Mouse (Mus musculus): ENCODE results near the gene Pusl1. TPM values are rescaled to one million over a fixed set of nuclear protein-coding genes. Genes with fewer than 3 reads are reported as not detected.
A peak's percentile ranks its signal among the peaks of the same experiment; 100 is the strongest.

Gene Pusl1
- polyA plus RNA-seq, 1 experiment from 2014 or later = 48.3 TPM

GRCm38 (mm10) chr4:155892438-155893211 lies 1.0 kb upstream of the Pusl1 start:
- H3K4me3 ChIP-seq (ENCODE audit: low read depth, low read length) = peak overlapping the region; percentile 95
- H3K27me3 ChIP-seq (replicated peaks; ENCODE audit: control insufficient read depth, insufficient read depth, low read length) = no peaks in the 10 kb centered on the region
- no peaks in the 10 kb centered on the region for H3K9me3 ChIP-seq (ENCODE audit: control insufficient read depth, low read length)
- H3K4me2 ChIP-seq (ENCODE audit: low read depth, low read length) = peak overlapping the region; percentile 97
- ATAC-seq (ENCODE audit: low read depth) = peak; percentile 16
- WGBS = 5% methylated on average over 36 of the region's 37 CpGs
- H3K27ac ChIP-seq (replicated peaks; ENCODE audit: low read depth, low read length) = peak overlapping the region; percentile 94
- peak; percentile 29 for DNase-seq (ENCODE audit: low spot score)
- H3K9ac ChIP-seq (ENCODE audit: low read depth, low read length) = peak overlapping the region; percentile 86
- H3K4me1 ChIP-seq (ENCODE audit: control insufficient read depth, insufficient read depth, low read length) = peaks cover 32% of the 10 kb centered on the region
- H3K36me3 ChIP-seq (ENCODE audit: control insufficient read depth, insufficient read depth, low read length) = peaks cover 34% of the 10 kb centered on the region

- DNase-seq (ENCODE audit: low spot score) = peak; percentile 91
- Histone ChIP-seq H3K4me2 (ENCODE audit: low read depth, low read length) (peak overlapping the region; percentile 97), H3K4me1 (ENCODE audit: control insufficient read depth, insufficient read depth, low read length) (peaks cover 32% of the 10 kb centered on the region), H3K9me3 (ENCODE audit: control insufficient read depth, low read length) (no peaks in the 10 kb centered on the region), H3K36me3 (ENCODE audit: control insufficient read depth, insufficient read depth, low read length) (peaks cover 38% of the 10 kb centered on the region), H3K27me3 (replicated peaks; ENCODE audit: control insufficient read depth, insufficient read depth, low read length) (no peaks in the 10 kb centered on the region), H3K9ac (ENCODE audit: low read depth, low read length) (peak overlapping the region; percentile 86), H3K4me3 (ENCODE audit: low read depth, low read length) (peak overlapping the region; percentile 95), H3K27ac (replicated peaks; ENCODE audit: low read depth, low read length) (peak overlapping the region; percentile 94)
- ATAC-seq (ENCODE audit: low read depth) = peak; percentile 92
- 0% methylated on average over 8 of the region's 56 CpGs for WGBS
Observed at GRCm38 (mm10) chr4:155892017-155892416, 436 bp upstream of the Pusl1 start.

GRCm38 (mm10) chr4:155891011-155891471 lies 540 bp downstream of the Pusl1 start:
- no peak overlapping the region for H3K27ac ChIP-seq (replicated peaks; ENCODE audit: low read depth, low read length)

GRCm38 (mm10) chr4:155889316-155889715 lies 2.3 kb downstream of the Pusl1 start:
- Histone ChIP-seq H3K27ac (replicated peaks; ENCODE audit: low read depth, low read length) (no peak overlapping the region), H3K4me3 (ENCODE audit: low read depth, low read length) (no peak overlapping the region), H3K27me3 (replicated peaks; ENCODE audit: control insufficient read depth, insufficient read depth, low read length) (no peaks in the 10 kb centered on the region), H3K9me3 (ENCODE audit: control insufficient read depth, low read length) (no peaks in the 10 kb centered on the region), H3K4me1 (ENCODE audit: control insufficient read depth, insufficient read depth, low read length) (peaks cover 21% of the 10 kb centered on the region), H3K9ac (ENCODE audit: low read depth, low read length) (no peak overlapping the region), H3K36me3 (ENCODE audit: control insufficient read depth, insufficient read depth, low read length) (peaks cover 51% of the 10 kb centered on the region), H3K4me2 (ENCODE audit: low read depth, low read length) (no peak overlapping the region)
- WGBS = 78% methylated on average over 5 of the region's 5 CpGs
- no peak for DNase-seq (ENCODE audit: low spot score)
- no peak for ATAC-seq (ENCODE audit: low read depth)

More at GRCm38 (mm10) chr4:155891011-155891471, 540 bp downstream of the Pusl1 start:
- DNase-seq (ENCODE audit: low spot score) = no peak
- 1% methylated on average over 33 of the region's 34 CpGs for WGBS
- Histone ChIP-seq H3K4me1 (ENCODE audit: control insufficient read depth, insufficient read depth, low read length) (peaks cover 32% of the 10 kb centered on the region), H3K36me3 (ENCODE audit: control insufficient read depth, insufficient read depth, low read length) (peaks cover 40% of the 10 kb centered on the region), H3K4me2 (ENCODE audit: low read depth, low read length) (peak overlapping the region; percentile 97), H3K9ac (ENCODE audit: low read depth, low read length) (peak overlapping the region; percentile 86), H3K4me3 (ENCODE audit: low read depth, low read length) (peak overlapping the region; percentile 95), H3K27me3 (replicated peaks; ENCODE audit: control insufficient read depth, insufficient read depth, low read length) (no peaks in the 10 kb centered on the region), H3K9me3 (ENCODE audit: control insufficient read depth, low read length) (no peaks in the 10 kb centered on the region)
- no peak for ATAC-seq (ENCODE audit: low read depth)

GRCm38 (mm10) chr4:155888181-155888580 lies 3.4 kb downstream of the Pusl1 start:
- H3K36me3 ChIP-seq (ENCODE audit: control insufficient read depth, insufficient read depth, low read length) = peaks cover 51% of the 10 kb centered on the region
- no peaks in the 10 kb centered on the region for H3K9me3 ChIP-seq (ENCODE audit: control insufficient read depth, low read length)
- H3K4me2 ChIP-seq (ENCODE audit: low read depth, low read length) = no peak overlapping the region
- peaks cover 10% of the 10 kb centered on the region for H3K4me1 ChIP-seq (ENCODE audit: control insufficient read depth, insufficient read depth, low read length)
- H3K9ac ChIP-seq (ENCODE audit: low read depth, low read length) = no peak overlapping the region
- 93% methylated on average over 9 of the region's 9 CpGs for WGBS
- no peak for ATAC-seq (ENCODE audit: low read depth)
- no peak overlapping the region for H3K4me3 ChIP-seq (ENCODE audit: low read depth, low read length)
- H3K27me3 ChIP-seq (replicated peaks; ENCODE audit: control insufficient read depth, insufficient read depth, low read length) = no peaks in the 10 kb centered on the region
- no peak for DNase-seq (ENCODE audit: low spot score)
- no peak overlapping the region for H3K27ac ChIP-seq (replicated peaks; ENCODE audit: low read depth, low read length)

GRCm38 (mm10) chr4:155887674-155888073 lies 3.9 kb downstream of the Pusl1 start:
- no peak overlapping the region for H3K4me2 ChIP-seq (ENCODE audit: low read depth, low read length)
- peaks cover 51% of the 10 kb centered on the region for H3K36me3 ChIP-seq (ENCODE audit: control insufficient read depth, insufficient read depth, low read length)
- 94% methylated on average over 10 of the region's 10 CpGs for WGBS
- no peak overlapping the region for H3K4me3 ChIP-seq (ENCODE audit: low read depth, low read length)
- H3K27ac ChIP-seq (replicated peaks; ENCODE audit: low read depth, low read length) = no peak overlapping the region
- ATAC-seq (ENCODE audit: low read depth) = no peak
- H3K4me1 ChIP-seq (ENCODE audit: control insufficient read depth, insufficient read depth, low read length) = peaks cover 7% of the 10 kb centered on the region; the same call in 1 of the 2 replicates
- H3K9me3 ChIP-seq (ENCODE audit: control insufficient read depth, low read length) = no peaks in the 10 kb centered on the region
- no peak for DNase-seq (ENCODE audit: low spot score)
- H3K9ac ChIP-seq (ENCODE audit: low read depth, low read length) = no peak overlapping the region
- H3K27me3 ChIP-seq (replicated peaks; ENCODE audit: control insufficient read depth, insufficient read depth, low read length) = no peaks in the 10 kb centered on the region

- H3K9me3 ChIP-seq (ENCODE audit: control insufficient read depth, low read length) = no peaks in the 10 kb centered on the region
- peaks cover 7% of the 10 kb centered on the region; the same call in 1 of the 2 replicates for H3K4me1 ChIP-seq (ENCODE audit: control insufficient read depth, insufficient read depth, low read length)
- DNase-seq (ENCODE audit: low spot score) = no peak
- peaks cover 51% of the 10 kb centered on the region for H3K36me3 ChIP-seq (ENCODE audit: control insufficient read depth, insufficient read depth, low read length)
- H3K27ac ChIP-seq (replicated peaks; ENCODE audit: low read depth, low read length) = no peak overlapping the region
- H3K4me3 ChIP-seq (ENCODE audit: low read depth, low read length) = no peak overlapping the region
- H3K9ac ChIP-seq (ENCODE audit: low read depth, low read length) = no peak overlapping the region
- no peak overlapping the region for H3K4me2 ChIP-seq (ENCODE audit: low read depth, low read length)
- no peaks in the 10 kb centered on the region for H3K27me3 ChIP-seq (replicated peaks; ENCODE audit: control insufficient read depth, insufficient read depth, low read length)
- 95% methylated on average over 5 of the region's 5 CpGs for WGBS
- no peak for ATAC-seq (ENCODE audit: low read depth)
Observed at GRCm38 (mm10) chr4:155886330-155886729, 5.3 kb downstream of the Pusl1 start.

- no peak for ATAC-seq (ENCODE audit: low read depth)
- DNase-seq (ENCODE audit: low spot score) = no peak
- H3K9ac ChIP-seq (ENCODE audit: low read depth, low read length) = no peak overlapping the region
- no peak overlapping the region for H3K4me3 ChIP-seq (ENCODE audit: low read depth, low read length)
- no peak overlapping the region for H3K27ac ChIP-seq (replicated peaks; ENCODE audit: low read depth, low read length)
- H3K9me3 ChIP-seq (ENCODE audit: control insufficient read depth, low read length) = no peaks in the 10 kb centered on the region
- 87% methylated on average over 3 of the region's 3 CpGs for WGBS
- no peaks in the 10 kb centered on the region for H3K27me3 ChIP-seq (replicated peaks; ENCODE audit: control insufficient read depth, insufficient read depth, low read length)
- no peak overlapping the region for H3K4me2 ChIP-seq (ENCODE audit: low read depth, low read length)
- H3K4me1 ChIP-seq (ENCODE audit: control insufficient read depth, insufficient read depth, low read length) = no peaks in the 10 kb centered on the region
- H3K36me3 ChIP-seq (ENCODE audit: control insufficient read depth, insufficient read depth, low read length) = peaks cover 54% of the 10 kb centered on the region
Observed at GRCm38 (mm10) chr4:155883587-155883986, 8.0 kb downstream of the Pusl1 start.

- no peak overlapping the region for H3K4me2 ChIP-seq (ENCODE audit: low read depth, low read length)
Observed at GRCm38 (mm10) chr4:155871404-155871803, 20.2 kb downstream of the Pusl1 start.

More at GRCm38 (mm10) chr4:155871404-155871803, 20.2 kb downstream of the Pusl1 start:
- WGBS = 90% methylated on average over 7 of the region's 7 CpGs
- H3K36me3 ChIP-seq (ENCODE audit: control insufficient read depth, insufficient read depth, low read length) = peaks cover 46% of the 10 kb centered on the region
- H3K9ac ChIP-seq (ENCODE audit: low read depth, low read length) = no peak overlapping the region
- DNase-seq (ENCODE audit: low spot score) = no peak
- no peak for ATAC-seq (ENCODE audit: low read depth)
- peaks cover 12% of the 10 kb centered on the region for H3K4me1 ChIP-seq (ENCODE audit: control insufficient read depth, insufficient read depth, low read length)
- H3K27me3 ChIP-seq (replicated peaks; ENCODE audit: control insufficient read depth, insufficient read depth, low read length) = no peaks in the 10 kb centered on the region
- H3K27ac ChIP-seq (replicated peaks; ENCODE audit: low read depth, low read length) = no peak overlapping the region
- no peak overlapping the region for H3K4me3 ChIP-seq (ENCODE audit: low read depth, low read length)
- no peaks in the 10 kb centered on the region for H3K9me3 ChIP-seq (ENCODE audit: control insufficient read depth, low read length)

Measured in embryonic facial prominence, embryonic 14.5 days (tissue).